Mouse (Mus musculus) frontal cortex, postnatal 36 days (tissue): ENCODE results near the gene Adprm.

Experiments used
- DNase-seq, 2 experiments: peaks; one replicate each; pipeline ENCODE4 v3.0.0; 2022; ENCODE audit warnings: low spot score in 2 of 2

The Adprm gene

GRCm38 (mm10) chr11:67076781-67077180 lies 24.4 kb upstream of the Adprm start:
- no peak for DNase-seq

GRCm38 (mm10) chr11:67075036-67075435 lies 22.6 kb upstream of the Adprm start:
- DNase-seq = no peak

GRCm38 (mm10) chr11:67072615-67073130 lies 20.3 kb upstream of the Adprm start:
- DNase-seq = no peak

GRCm38 (mm10) chr11:67067741-67068140 lies 15.3 kb upstream of the Adprm start:
- DNase-seq = no peak

GRCm38 (mm10) chr11:67062726-67063125 lies 10.3 kb upstream of the Adprm start:
- DNase-seq = peak in 1 of 2 experiments; percentile 68

- peak in 1 of 2 experiments; percentile 66 for DNase-seq
Observed at GRCm38 (mm10) chr11:67061311-67061710, 8.9 kb upstream of the Adprm start.

GRCm38 (mm10) chr11:67054754-67055365 lies 2.5 kb upstream of the Adprm start:
- DNase-seq = no peak

GRCm38 (mm10) chr11:67051676-67052320 lies 596 bp downstream of the Adprm start:
- DNase-seq = no peak

GRCm38 (mm10) chr11:67049256-67049655 lies 3.1 kb downstream of the Adprm start:
- DNase-seq = no peak

GRCm38 (mm10) chr11:67048496-67048895 lies 3.9 kb downstream of the Adprm start:
- DNase-seq = no peak

- DNase-seq = no peak
Observed at GRCm38 (mm10) chr11:67047199-67047598, 5.2 kb downstream of the Adprm start.

- no peak for DNase-seq
Observed at GRCm38 (mm10) chr11:67044959-67045358, 7.4 kb downstream of the Adprm start.

GRCm38 (mm10) chr11:67043007-67043406 lies 9.4 kb downstream of the Adprm start:
- no peak for DNase-seq

- DNase-seq = no peak
Observed at GRCm38 (mm10) chr11:67040483-67040882, 11.9 kb downstream of the Adprm start.

- DNase-seq = no peak
Observed at GRCm38 (mm10) chr11:67039799-67040198, 12.6 kb downstream of the Adprm start.

GRCm38 (mm10) chr11:67036892-67037291 lies 15.5 kb downstream of the Adprm start:
- no peak for DNase-seq

- no peak for DNase-seq
Observed at GRCm38 (mm10) chr11:67036229-67036628, 16.2 kb downstream of the Adprm start.

GRCm38 (mm10) chr11:67034775-67035485 lies 17.5 kb downstream of the Adprm start:
- DNase-seq = no peak

GRCm38 (mm10) chr11:67031603-67031915 lies 20.8 kb downstream of the Adprm start:
- no peak for DNase-seq

GRCm38 (mm10) chr11:67030904-67031602 lies 21.3 kb downstream of the Adprm start:
- no peak for DNase-seq

GRCm38 (mm10) chr11:67024867-67025477 lies 27.4 kb downstream of the Adprm start, which contains the start of gene Tmem220:
Tmem220 (plus strand) TSS chr11:67025154.
- peak; percentile 64 to 74 for DNase-seq
